Mouse (Mus musculus) testis, adult 2 months (tissue): Measurements from ENCODE around the gene Btn2a2. TPM values are rescaled to one million over a fixed set of nuclear protein-coding genes. Genes with fewer than 3 reads are reported as not detected.

Source experiments
- H3K27ac ChIP-seq: fragments of 200-500 bp; 2 replicates; pipeline ENCODE4 v1.5.1; 2012; ENCODE audit warnings: low read depth, low read length; ENCODE audit not compliant: control insufficient read depth, insufficient read depth
- H3K27me3 ChIP-seq: fragments of 200-500 bp; 2 replicates; pipeline ENCODE4 v1.6.1; 2012; ENCODE audit warnings: mild to moderate bottlenecking, low read length, moderate library complexity; ENCODE audit not compliant: control insufficient read depth, insufficient read depth
- H3K36me3 ChIP-seq: fragments of 200-500 bp; 2 replicates; pipeline ENCODE4 v1.6.1; 2012; ENCODE audit warnings: mild to moderate bottlenecking, low read length; ENCODE audit not compliant: control insufficient read depth, insufficient read depth
- H3K4me1 ChIP-seq: fragments of 200-500 bp; 2 replicates; pipeline ENCODE4 v1.6.1; 2012; ENCODE audit warnings: low read length; ENCODE audit not compliant: control insufficient read depth, insufficient read depth
- H3K4me3 ChIP-seq: fragments of 200-500 bp; 2 replicates; pipeline ENCODE4 v1.5.1; 2012; ENCODE audit warnings: low read depth, mild to moderate bottlenecking, low read length, moderate library complexity, mixed read lengths; ENCODE audit not compliant: control insufficient read depth
- CTCF ChIP-seq: fragments of 200-500 bp; IDR thresholded peaks from 2 replicates; pipeline ENCODE4 v1.5.1; 2012; ENCODE audit warnings: low read depth, mild to moderate bottlenecking, inconsistent platforms, low read length, moderate library complexity; ENCODE audit not compliant: control insufficient read depth, insufficient read depth, insufficient replicate concordance
- POLR2A ChIP-seq: fragments of 200-500 bp; IDR thresholded peaks from 2 replicates; pipeline ENCODE4 v1.6.1; 2012; ENCODE audit warnings: low read depth, mild to moderate bottlenecking, inconsistent platforms, low read length, moderate library complexity; ENCODE audit not compliant: control insufficient read depth
- polyA plus RNA-seq: library from polyadenylated mRNA; depleted of rRNA; stranded (reverse); fragments of >200 nt; gene quantifications from 2 replicates; pipeline ENCODE4 v1.2.3, GENCODE M21; 2012

The Btn2a2 gene
- polyA plus RNA-seq, 1 experiment = 0.21 TPM

DNA sequence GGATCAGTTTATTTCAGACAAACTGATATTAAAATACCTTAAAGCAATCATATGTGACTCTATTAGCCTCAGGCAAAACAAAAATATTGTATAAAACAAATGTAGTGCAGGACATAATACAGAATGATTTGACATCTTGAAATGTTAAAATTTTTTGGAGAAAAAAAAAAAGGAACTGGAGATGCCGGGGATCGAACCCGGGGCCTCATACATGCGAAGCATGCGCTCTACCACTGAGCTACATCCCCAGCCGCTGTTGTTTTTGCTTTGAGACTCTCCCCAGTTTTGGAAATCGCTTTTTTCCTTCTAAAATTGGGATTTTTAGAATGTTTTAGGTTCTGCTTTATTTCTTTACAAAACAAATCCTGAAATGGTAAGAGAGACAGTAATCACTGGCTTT, 50.1 kb downstream of the Btn2a2 start:
- Histone ChIP-seq H3K4me3 (no peak overlapping the region), H3K27me3 (no peaks in the 10 kb centered on the region), H3K4me1 (no peaks in the 10 kb centered on the region; the same call in 1 of the 2 replicates), H3K27ac (no peak overlapping the region), H3K36me3 (no peaks in the 10 kb centered on the region)
- TF ChIP-seq CTCF = no peak
- TF ChIP-seq POLR2A = no peak

GRCm38 (mm10) chr13:23437908-23438307, 50.7 kb downstream of the Btn2a2 start:
- no peaks in the 10 kb centered on the region; the same call in 1 of the 2 replicates for H3K4me1 ChIP-seq
- no peaks in the 10 kb centered on the region for H3K36me3 ChIP-seq
- no peak overlapping the region for H3K4me3 ChIP-seq
- no peak for TF ChIP-seq CTCF
- TF ChIP-seq POLR2A = no peak
- H3K27ac ChIP-seq = no peak overlapping the region
- no peaks in the 10 kb centered on the region for H3K27me3 ChIP-seq

DNA sequence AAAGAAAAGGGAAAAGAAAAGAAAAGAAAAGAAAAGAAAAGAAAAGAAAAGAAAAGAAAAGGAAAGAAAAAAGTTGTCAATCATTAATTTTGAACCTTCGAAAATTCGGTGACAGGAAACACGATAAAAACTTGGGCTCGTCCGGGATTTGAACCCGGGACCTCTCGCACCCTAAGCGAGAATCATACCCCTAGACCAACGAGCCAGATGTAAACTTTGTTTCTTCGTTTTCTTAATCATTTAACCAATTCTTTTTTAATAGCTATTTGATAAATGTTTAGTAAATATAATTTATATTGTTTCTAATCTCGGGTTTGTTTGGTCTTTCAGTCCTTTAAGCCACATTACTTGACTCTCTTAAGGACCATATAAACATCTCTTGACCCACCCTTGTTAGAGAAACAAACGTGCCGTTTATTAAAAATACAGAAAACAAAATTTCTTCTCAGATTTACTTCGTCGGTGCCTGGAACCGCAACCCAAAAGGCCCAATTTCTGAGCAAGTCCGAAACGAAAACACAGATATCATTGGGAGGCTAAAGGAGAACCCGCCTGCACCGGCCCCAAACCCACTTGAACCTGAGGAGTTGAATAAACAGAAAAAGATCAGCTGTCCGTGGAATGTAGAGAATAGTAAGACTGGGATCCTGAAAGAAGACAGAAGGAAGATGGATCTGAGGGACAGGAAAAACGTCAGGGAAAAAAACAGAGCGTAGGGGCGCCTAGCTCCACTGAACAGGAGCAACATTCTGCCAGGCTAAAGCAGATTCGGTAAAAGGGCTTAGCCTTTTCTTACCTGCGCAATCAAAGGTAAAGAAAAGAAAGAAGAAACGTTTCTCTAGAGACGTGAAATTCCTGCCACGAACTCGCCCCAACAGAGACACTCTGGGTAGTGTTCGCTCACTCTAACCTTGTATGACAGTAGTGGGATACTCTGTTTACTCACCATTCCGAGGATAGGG, 51.5 kb downstream of the Btn2a2 start:
- H3K4me3 ChIP-seq = peak overlapping the region; percentile 27
- no peaks in the 10 kb centered on the region for H3K27me3 ChIP-seq
- H3K27ac ChIP-seq = peak overlapping the region; percentile 15
- H3K4me1 ChIP-seq = no peaks in the 10 kb centered on the region; the same call in 1 of the 2 replicates
- no peak for TF ChIP-seq POLR2A
- TF ChIP-seq CTCF = no peak
- no peaks in the 10 kb centered on the region for H3K36me3 ChIP-seq

GRCm38 (mm10) chr13:23436231-23436661, 52.4 kb downstream of the Btn2a2 start:
- Histone ChIP-seq H3K4me1 (no peaks in the 10 kb centered on the region; the same call in 1 of the 2 replicates), H3K36me3 (no peaks in the 10 kb centered on the region), H3K4me3 (no peak overlapping the region), H3K27ac (no peak overlapping the region), H3K27me3 (no peaks in the 10 kb centered on the region)
- TF ChIP-seq POLR2A = no peak

DNA sequence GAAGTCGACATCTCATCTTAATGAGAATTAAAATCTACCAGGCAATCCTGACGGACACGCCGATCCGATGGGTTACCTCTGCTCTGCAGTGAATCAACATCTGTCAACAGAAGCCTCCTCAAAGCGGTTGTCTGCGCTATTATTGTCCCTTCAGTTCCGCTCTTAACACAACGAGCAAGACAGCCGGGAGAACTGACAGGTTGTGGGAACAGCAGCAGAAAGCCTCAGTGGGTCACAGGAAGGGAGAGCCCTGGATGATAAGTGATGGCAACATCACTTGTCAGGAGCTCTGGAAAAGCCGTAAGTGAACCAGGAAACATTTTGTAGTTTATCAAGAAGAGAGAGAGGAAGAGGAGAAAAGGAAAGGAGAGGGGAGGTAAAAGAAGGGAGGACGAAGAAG, 53.0 kb downstream of the Btn2a2 start:
- no peaks in the 10 kb centered on the region for H3K27me3 ChIP-seq
- H3K27ac ChIP-seq = no peak overlapping the region
- no peaks in the 10 kb centered on the region; the same call in 1 of the 2 replicates for H3K4me1 ChIP-seq
- H3K4me3 ChIP-seq = no peak overlapping the region
- TF ChIP-seq CTCF = no peak
- TF ChIP-seq POLR2A = no peak
- no peaks in the 10 kb centered on the region for H3K36me3 ChIP-seq

- H3K4me1 ChIP-seq = no peaks in the 10 kb centered on the region; the same call in 1 of the 2 replicates
- H3K27me3 ChIP-seq = no peaks in the 10 kb centered on the region
- H3K27ac ChIP-seq = no peak overlapping the region
- H3K4me3 ChIP-seq = no peak overlapping the region
- no peaks in the 10 kb centered on the region for H3K36me3 ChIP-seq
- no peak for TF ChIP-seq POLR2A
These were observed 53.4 kb downstream of the Btn2a2 start for GRCm38 (mm10) chr13:23435241-23435640.

DNA sequence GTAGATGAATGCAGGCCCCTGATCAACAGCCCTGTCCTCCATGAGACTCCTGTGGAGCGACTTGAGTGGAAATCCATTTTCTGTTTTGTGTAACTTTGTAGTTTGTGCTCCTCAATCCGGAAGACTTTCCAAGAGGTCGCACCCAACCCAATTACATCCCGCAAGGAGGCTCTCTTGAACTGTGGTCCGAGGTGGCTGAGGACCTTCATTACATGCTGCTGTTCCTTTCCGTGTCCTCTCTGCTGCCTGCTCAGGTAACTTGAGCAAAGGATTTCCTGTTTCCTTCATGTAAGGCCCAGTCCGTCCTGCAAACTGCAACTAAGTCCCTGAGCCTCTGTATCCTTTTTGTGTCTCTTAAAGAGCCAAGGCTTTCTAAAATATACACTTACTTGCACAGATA, 54.2 kb downstream of the Btn2a2 start:
- Histone ChIP-seq H3K27ac (no peak overlapping the region), H3K4me3 (no peak overlapping the region)

DNA sequence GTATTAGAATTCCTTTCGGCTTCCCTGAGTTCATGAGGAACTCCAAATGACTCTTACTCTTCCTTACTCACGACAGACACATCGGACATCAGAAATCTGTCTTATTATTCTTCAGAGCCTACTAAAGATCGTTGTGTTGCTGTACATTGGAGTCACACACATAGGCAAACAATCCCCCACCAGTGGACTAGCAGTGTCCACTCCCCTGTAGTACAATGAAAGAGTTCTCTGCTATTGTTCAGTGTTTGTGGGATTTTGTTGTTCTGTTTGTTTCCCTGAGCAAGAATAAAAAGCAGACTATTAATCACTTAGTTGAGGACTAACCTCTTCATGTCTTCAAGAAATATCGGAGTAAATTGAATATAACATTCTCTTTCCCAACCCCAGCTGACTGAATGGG, 54.9 kb downstream of the Btn2a2 start:
- peaks cover 2% of the 10 kb centered on the region; the same call in 1 of the 2 replicates for H3K4me1 ChIP-seq
- no peak overlapping the region for H3K27ac ChIP-seq
- no peak for TF ChIP-seq CTCF
- TF ChIP-seq POLR2A = no peak
- H3K36me3 ChIP-seq = no peaks in the 10 kb centered on the region
- H3K4me3 ChIP-seq = no peak overlapping the region
- H3K27me3 ChIP-seq = no peaks in the 10 kb centered on the region

More for the DNA sequence above, 54.2 kb downstream of the Btn2a2 start:
- no peak for TF ChIP-seq POLR2A
- no peak for TF ChIP-seq CTCF
- Histone ChIP-seq H3K4me1 (peaks cover 2% of the 10 kb centered on the region; the same call in 1 of the 2 replicates), H3K36me3 (no peaks in the 10 kb centered on the region), H3K27me3 (no peaks in the 10 kb centered on the region)
